Mouse (Mus musculus) liver, embryonic 14.5 days (tissue): ENCODE data around the gene Fcrla.

Experiments
- CTCF ChIP-seq: IDR thresholded peaks from 2 replicates; pipeline ENCODE4 v1.5.1; 2016; ENCODE audit warnings: antibody characterized with exemption, low read depth, control low read depth
- EP300 ChIP-seq: IDR thresholded peaks from 2 replicates; pipeline ENCODE4 v1.6.1; 2016; ENCODE audit warnings: antibody characterized with exemption, low read depth

DNA sequence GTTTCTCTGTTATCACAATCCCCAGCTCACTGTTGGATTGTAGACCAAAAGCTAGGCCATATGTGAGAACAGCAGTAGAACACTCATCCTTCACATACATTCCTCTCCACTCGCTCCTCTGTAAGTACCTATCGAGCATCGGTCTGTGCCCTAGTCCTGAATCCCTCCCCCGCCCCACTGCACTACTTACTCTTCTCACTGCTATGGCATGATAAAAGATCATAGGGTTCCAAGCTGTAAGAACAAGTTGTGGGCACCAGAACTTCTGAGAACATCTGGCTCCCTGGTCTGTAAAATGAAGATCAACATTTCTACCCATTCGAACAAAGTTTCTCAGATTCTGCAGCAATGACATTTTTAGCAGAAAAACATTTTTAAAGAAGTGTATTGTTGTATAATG is 49.1 kb upstream of the Fcrla start, which contains the start of gene Fcgr2b:
- no peak for TF ChIP-seq CTCF
- no peak for TF ChIP-seq EP300
